Mouse (Mus musculus) left cerebral cortex, adult 2 months (tissue): Measurements from ENCODE around the gene Eif4a3. TPM values are rescaled to one million over a fixed set of nuclear protein-coding genes. Genes with fewer than 3 reads are reported as not detected.
"Not testable (repeated sequence)": the region's sequence is repeated elsewhere in the genome, so short reads cannot be mapped to it uniquely, and the experiment has no call there.

Source experiments
- DNase-seq, 2 experiments: peaks; one replicate each; pipeline ENCODE4 v3.0.0; 2021 to 2022; ENCODE audit warnings: low spot score in 2 of 2, mixed read lengths in 1 of 2; ENCODE audit errors: extremely low spot score in 1 of 2
- H3K27ac ChIP-seq: fragments of 200-600 bp; 2 replicates; pipeline ENCODE4 v1.8.1; 2022
- H3K4me3 ChIP-seq: fragments of 200-600 bp; 2 replicates; pipeline ENCODE4 v1.8.1; 2022
- CTCF ChIP-seq: fragments of 200-600 bp; IDR thresholded peaks from 2 replicates; pipeline ENCODE4 v1.8.1; 2022; ENCODE audit warnings: antibody characterized with exemption, mild to moderate bottlenecking, moderate library complexity
- intact Hi-C: fragments of 180-260 bp; cut with DNase I; formaldehyde crosslinking; loops from one replicate; pipeline ENCODE4 v1.15.1; 2025
- total RNA-seq, 2 experiments: library from RNA; stranded (reverse); gene quantifications; 2 replicates each; pipeline ENCODE4 v1.2.3; 2021

Gene Eif4a3
- total RNA-seq, 2 experiments from 2014 or later = 68.7 to 78.6 TPM

- DNase-seq = no peak
- no peak for TF ChIP-seq CTCF
- intact Hi-C loops = no loop called here
- Histone ChIP-seq H3K27ac (no peak overlapping the region), H3K4me3 (no peak overlapping the region)
These were observed 16.8 kb upstream of the Eif4a3 start for GRCm38 (mm10) chr11:119316720-119317119.

GRCm38 (mm10) chr11:119314252-119314936 is 14.5 kb upstream of the Eif4a3 start:
- H3K27ac ChIP-seq = no peak overlapping the region
- no peak for DNase-seq
- intact Hi-C loops = no loop called here
- no peak overlapping the region for H3K4me3 ChIP-seq
- TF ChIP-seq CTCF = no peak

- H3K27ac ChIP-seq = no peak overlapping the region
- no peak overlapping the region for H3K4me3 ChIP-seq
- intact Hi-C loops = no loop called here
- DNase-seq = no peak
- TF ChIP-seq CTCF = no peak
These were observed 10.7 kb upstream of the Eif4a3 start for GRCm38 (mm10) chr11:119310621-119311020.

- intact Hi-C loops = loop anchor here (5.0 to 10.0 kb wide), 2 partner anchors 129 to 597 kb away; no protein-coding TSS in a partner anchor
- Histone ChIP-seq H3K27ac (no peak overlapping the region), H3K4me3 (no peak overlapping the region)
- TF ChIP-seq CTCF = no peak
- no peak for DNase-seq
These were observed 8.0 kb upstream of the Eif4a3 start for GRCm38 (mm10) chr11:119307916-119308315.

GRCm38 (mm10) chr11:119307658-119307867 is 7.7 kb upstream of the Eif4a3 start, which contains the start of gene Card14:
TSS of gene Card14 (plus strand) at chr11:119307768.
- no peak within 1 kb of the TSS for H3K4me3 ChIP-seq
- TF ChIP-seq CTCF = no peak
- no peak for DNase-seq
- intact Hi-C loops = loop anchor here (5.0 to 10.0 kb wide), 2 partner anchors 130 to 597 kb away; no protein-coding TSS in a partner anchor
- no peak within 1 kb of the TSS for H3K27ac ChIP-seq

GRCm38 (mm10) chr11:119306762-119307657 is 7.1 kb upstream of the Eif4a3 start:
- intact Hi-C loops = loop anchor here (5.0 to 10.0 kb wide), 2 partner anchors 130 to 598 kb away; no protein-coding TSS in a partner anchor
- no peak for TF ChIP-seq CTCF
- H3K4me3 ChIP-seq = no peak overlapping the region
- DNase-seq = no peak
- no peak overlapping the region for H3K27ac ChIP-seq

GRCm38 (mm10) chr11:119304904-119305712 is 5.2 kb upstream of the Eif4a3 start:
- DNase-seq = peak in 1 of 2 experiments; percentile 42
- Histone ChIP-seq H3K27ac (no peak overlapping the region), H3K4me3 (no peak overlapping the region)
- peak; percentile 68 for TF ChIP-seq CTCF
- intact Hi-C loops = loop anchor here (1.0 to 10.0 kb wide), 4 partner anchors 58 to 600 kb away; partner anchors contain the start of gene Endov

- Histone ChIP-seq H3K27ac (no peak overlapping the region), H3K4me3 (no peak overlapping the region)
- DNase-seq = no peak
- no peak for TF ChIP-seq CTCF
- intact Hi-C loops = loop anchor here (1.0 to 10.0 kb wide), 3 partner anchors 33 to 604 kb away; partner anchors contain the start of gene Endov
These were observed 1.1 kb upstream of the Eif4a3 start for GRCm38 (mm10) chr11:119300986-119301385.

- H3K4me3 ChIP-seq = peak overlapping the region; percentile 87
- no peak for TF ChIP-seq CTCF
- intact Hi-C loops = loop anchor here (1.0 to 10.0 kb wide), 3 partner anchors 32 to 604 kb away; partner anchors contain the start of gene Endov
- H3K27ac ChIP-seq = peak overlapping the region; percentile 98
- DNase-seq = no peak
These were observed 502 bp upstream of the Eif4a3 start for GRCm38 (mm10) chr11:119300246-119300935.

- Histone ChIP-seq H3K4me3 (peak overlapping the region; percentile 87), H3K27ac (peak overlapping the region; percentile 98)
- no peak for TF ChIP-seq CTCF
- intact Hi-C loops = no loop called here
- DNase-seq = no peak
These were observed 972 bp downstream of the Eif4a3 start for GRCm38 (mm10) chr11:119298917-119299316.

- TF ChIP-seq CTCF = no peak
- no peak for DNase-seq
- no peak overlapping the region for H3K27ac ChIP-seq
- intact Hi-C loops = no loop called here
- H3K4me3 ChIP-seq = no peak overlapping the region
These were observed 1.9 kb downstream of the Eif4a3 start for GRCm38 (mm10) chr11:119297996-119298395.

- intact Hi-C loops, H3K4me3 ChIP-seq: not testable (repeated sequence)
These were observed 7.0 kb downstream of the Eif4a3 start for GRCm38 (mm10) chr11:119292861-119293260.

More at GRCm38 (mm10) chr11:119292861-119293260, 7.0 kb downstream of the Eif4a3 start:
- not testable (repeated sequence) for DNase-seq, H3K27ac ChIP-seq
